Mouse (Mus musculus): ENCODE measurements at regions not wholly inside any gene's neighbourhood (a gene's known extent, or its start where the extent isn't known, plus 50 kb on each side); places are given as distances from the start of the nearest gene placed in this dataset.

- H3K9me3 ChIP-seq (replicated peaks; ENCODE audit: insufficient read depth, low read length), result no peaks in the 10 kb centered on the region
- H3K4me3 ChIP-seq (ENCODE audit: control insufficient read depth in 1 of 2, insufficient read depth in 1 of 2, low read depth in 2 of 2, low read length in 2 of 2), result no peak overlapping the region
- no peaks in the 10 kb centered on the region for H3K36me3 ChIP-seq (ENCODE audit: control insufficient read depth in 1 of 2, insufficient read depth in 2 of 2, low read length in 2 of 2)
- DNase-seq (ENCODE audit: low read depth, low spot score), result no peak
- no peak for TF ChIP-seq MAZ (IDR thresholded peaks at IDR 0.05; ENCODE audit: low read depth, low read length)
- no peak for TF ChIP-seq ZMIZ1 (IDR thresholded peaks at IDR 0.05; ENCODE audit: low read depth, low read length)
- no peak for TF ChIP-seq NELFE (IDR thresholded peaks at IDR 0.05; ENCODE audit: low read depth, low read length)
- TF ChIP-seq POLR2A (IDR thresholded peaks at IDR 0.05; ENCODE audit: control insufficient read depth in 1 of 2, insufficient read depth in 1 of 2, low read depth in 1 of 2, low read length in 2 of 2, poor library complexity in 1 of 2), result no peak
- TF ChIP-seq MAFK (IDR thresholded peaks at IDR 0.05; ENCODE audit: borderline replicate concordance, low read depth, low read length), result no peak
- no peak for TF ChIP-seq HCFC1 (IDR thresholded peaks at IDR 0.05; ENCODE audit: low read depth, low read length)
- no peak for TF ChIP-seq MYC (IDR thresholded peaks at IDR 0.05; ENCODE audit: low read depth, low read length)
- no peak for TF ChIP-seq GABPA (IDR thresholded peaks at IDR 0.05; ENCODE audit: low read depth, low read length)
- TF ChIP-seq POLR2AphosphoS5 (IDR thresholded peaks at IDR 0.05; ENCODE audit: borderline replicate concordance, low read depth, low read length), result no peak
- no peak for TF ChIP-seq MAX (IDR thresholded peaks at IDR 0.05; ENCODE audit: low read length)
- TF ChIP-seq RAD21 (IDR thresholded peaks at IDR 0.05; ENCODE audit: low read depth, low read length), result no peak
- TF ChIP-seq E2F4 (IDR thresholded peaks at IDR 0.05; ENCODE audit: borderline replicate concordance, low read depth, low read length), result no peak
- TF ChIP-seq ELF1 (IDR thresholded peaks at IDR 0.05; ENCODE audit: low read depth, low read length), result no peak
- TF ChIP-seq TAL1 (IDR thresholded peaks at IDR 0.05; ENCODE audit: low read length), result no peak
- no peak overlapping the region for H3K9ac ChIP-seq (ENCODE audit: control insufficient read depth, low read depth, low read length, poor library complexity, severe bottlenecking)
- no peaks in the 10 kb centered on the region for H3K79me2 ChIP-seq (ENCODE audit: control insufficient read depth, insufficient read depth, low read length, poor library complexity)
- no peak overlapping the region for H3K27ac ChIP-seq (ENCODE audit: control insufficient read depth, low read depth, low read length)
- H3K27me3 ChIP-seq (ENCODE audit: control insufficient read depth in 1 of 2, insufficient read depth in 2 of 2, low read length in 2 of 2), result no peaks in the 10 kb centered on the region; a peak in 1 of 4 replicates
- H3K4me1 ChIP-seq (ENCODE audit: control insufficient read depth in 1 of 2, insufficient read depth in 2 of 2, low read length in 2 of 2), result no peaks in the 10 kb centered on the region
Observed at GRCm38 (mm10) chr10:39291747-39292198, 76.9 kb upstream of the Fyn start.

- Histone ChIP-seq H3K9ac (ENCODE audit: control insufficient read depth, low read depth, low read length, poor library complexity, severe bottlenecking) (no peak overlapping the region), H3K27me3 (ENCODE audit: control insufficient read depth in 1 of 2, insufficient read depth in 2 of 2, low read length in 2 of 2) (no peaks in the 10 kb centered on the region; a peak in 1 of 4 replicates), H3K4me3 (ENCODE audit: control insufficient read depth in 1 of 2, insufficient read depth in 1 of 2, low read depth in 2 of 2, low read length in 2 of 2) (no peak overlapping the region), H3K36me3 (ENCODE audit: control insufficient read depth in 1 of 2, insufficient read depth in 2 of 2, low read length in 2 of 2) (no peaks in the 10 kb centered on the region), H3K9me3 (replicated peaks; ENCODE audit: insufficient read depth, low read length) (no peaks in the 10 kb centered on the region), H3K4me1 (ENCODE audit: control insufficient read depth in 1 of 2, insufficient read depth in 2 of 2, low read length in 2 of 2) (no peaks in the 10 kb centered on the region), H3K79me2 (ENCODE audit: control insufficient read depth, insufficient read depth, low read length, poor library complexity) (no peaks in the 10 kb centered on the region), H3K27ac (ENCODE audit: control insufficient read depth, low read depth, low read length) (no peak overlapping the region)
- DNase-seq (ENCODE audit: low read depth, low spot score), result no peak
- TF ChIP-seq USF1 (IDR thresholded peaks at IDR 0.05; ENCODE audit: low read depth, low read length), result no peak
- no peak for TF ChIP-seq MAX (IDR thresholded peaks at IDR 0.05; ENCODE audit: low read length)
- TF ChIP-seq MAFK (IDR thresholded peaks at IDR 0.05; ENCODE audit: borderline replicate concordance, low read depth, low read length), result no peak
- no peak for TF ChIP-seq NRF1 (IDR thresholded peaks at IDR 0.05; ENCODE audit: insufficient read depth, low read depth, low read length, poor library complexity, severe bottlenecking)
- TF ChIP-seq ETS1 (IDR thresholded peaks at IDR 0.05; ENCODE audit: low read depth, low read length), result no peak
- TF ChIP-seq CHD1 (IDR thresholded peaks at IDR 0.05; ENCODE audit: low read depth, low read length), result no peak
- TF ChIP-seq TBP (IDR thresholded peaks at IDR 0.05; ENCODE audit: low read depth, low read length), result no peak
- no peak for TF ChIP-seq USF2 (IDR thresholded peaks at IDR 0.05; ENCODE audit: borderline replicate concordance in 1 of 2, insufficient read depth in 1 of 2, low read depth in 1 of 2, low read length in 2 of 2)
- TF ChIP-seq TCF12 (IDR thresholded peaks at IDR 0.05; ENCODE audit: low read depth, low read length), result no peak
- no peak for TF ChIP-seq GATA1 (IDR thresholded peaks at IDR 0.05; ENCODE audit: low read depth, low read length)
- TF ChIP-seq UBTF (IDR thresholded peaks at IDR 0.05; ENCODE audit: borderline replicate concordance, insufficient read depth, low read depth, low read length), result no peak
- no peak for TF ChIP-seq MYC (IDR thresholded peaks at IDR 0.05; ENCODE audit: low read depth, low read length)
- TF ChIP-seq E2F4 (IDR thresholded peaks at IDR 0.05; ENCODE audit: borderline replicate concordance, low read depth, low read length), result no peak
- no peak for TF ChIP-seq RAD21 (IDR thresholded peaks at IDR 0.05; ENCODE audit: low read depth, low read length)
- TF ChIP-seq ELF1 (IDR thresholded peaks at IDR 0.05; ENCODE audit: low read depth, low read length), result no peak
- no peak for TF ChIP-seq RCOR1 (IDR thresholded peaks at IDR 0.05; ENCODE audit: low read depth, low read length)
- no peak for TF ChIP-seq MXI1 (IDR thresholded peaks at IDR 0.05; ENCODE audit: low read depth, low read length)
- TF ChIP-seq ZC3H11A (IDR thresholded peaks at IDR 0.05; ENCODE audit: low read depth, low read length), result no peak
- TF ChIP-seq JUND (IDR thresholded peaks at IDR 0.05; ENCODE audit: low read depth, low read length), result no peak
- no peak for TF ChIP-seq MEF2A (IDR thresholded peaks at IDR 0.05; ENCODE audit: extremely low read depth, insufficient replicate concordance, low read depth, low read length, poor library complexity, severe bottlenecking)
Observed at GRCm38 (mm10) chr10:39291134-39291746, 77.4 kb upstream of the Fyn start.

Data from MEL (cell line).